Mouse (Mus musculus) CH12.LX (cell line): ENCODE measurements around the gene Stap2. TPM values are rescaled to one million over a fixed set of nuclear protein-coding genes. Genes with fewer than 3 reads are reported as not detected.
A peak's percentile ranks its signal among the peaks of the same experiment; 100 is the strongest.

ENCODE experiments used
- DNase-seq: peaks from one replicate; pipeline ENCODE4 v3.0.0-alpha.2; 2013; ENCODE audit errors: extremely low read depth
- H3K27ac ChIP-seq: 2 replicates; pipeline ENCODE4 v1.5.1; 2012; ENCODE audit warnings: low read depth, mild to moderate bottlenecking, control low read depth, moderate library complexity; ENCODE audit not compliant: insufficient read depth
- H3K27me3 ChIP-seq: replicated peaks from 2 replicates; pipeline ENCODE3; 2012; ENCODE audit warnings: inconsistent platforms
- H3K36me3 ChIP-seq, 2 experiments: replicated peaks in 1 of 2; 2 replicates each; pipeline versions ENCODE3 to v1.6.1; 2012; ENCODE audit warnings: inconsistent platforms in 1 of 2, low read length in 1 of 2, mild to moderate bottlenecking in 1 of 2, mixed read lengths in 1 of 2, moderate library complexity in 1 of 2; ENCODE audit not compliant: control insufficient read depth in 1 of 2, insufficient read depth in 1 of 2
- H3K4me1 ChIP-seq, 2 experiments: 2 replicates each; pipeline ENCODE4 v1.6.1; 2012; ENCODE audit warnings: inconsistent platforms in 1 of 2, moderate library complexity in 1 of 2; ENCODE audit not compliant: insufficient read depth in 2 of 2, control insufficient read depth in 1 of 2
- H3K4me2 ChIP-seq: 2 replicates; pipeline ENCODE4 v1.6.1; 2012; ENCODE audit warnings: low read depth, mild to moderate bottlenecking, control low read depth; ENCODE audit not compliant: poor library complexity, insufficient read depth, severe bottlenecking
- H3K4me3 ChIP-seq, 3 experiments: fragments of 150-350 bp in 1 of 3; sonication (generic) in 1 of 3; replicated peaks in 1 of 3; 2 replicates each; pipeline versions ENCODE3 to v1.5.1; 2011 to 2012; ENCODE audit warnings: low read depth in 2 of 3, low read length in 2 of 3, mild to moderate bottlenecking in 2 of 3, moderate library complexity in 2 of 3, control low read depth in 1 of 3, improper control_type of control experiment in 1 of 3, inconsistent platforms in 1 of 3, mixed read lengths in 1 of 3; ENCODE audit not compliant: poor library complexity in 1 of 3
- H3K79me2 ChIP-seq: replicated peaks from 2 replicates; pipeline ENCODE4 v1.6.1; 2012; ENCODE audit warnings: mild to moderate bottlenecking, moderate library complexity; ENCODE audit not compliant: control insufficient read depth, poor library complexity, insufficient read depth, severe bottlenecking; ENCODE audit errors: extremely low read depth
- H3K9ac ChIP-seq: 2 replicates; pipeline ENCODE4 v1.6.1; 2012; ENCODE audit warnings: low read depth, mild to moderate bottlenecking, control low read depth, moderate library complexity; ENCODE audit not compliant: insufficient read depth
- H3K9me3 ChIP-seq: replicated peaks from 2 replicates; pipeline ENCODE3; 2012; ENCODE audit warnings: low read length, inconsistent platforms, mixed read lengths
- BHLHE40 ChIP-seq: IDR thresholded peaks from 2 replicates; pipeline ENCODE4 v1.6.1; 2011; ENCODE audit warnings: mild to moderate bottlenecking, low read depth, low read length, improper control_type of control experiment
- CHD1 ChIP-seq: IDR thresholded peaks from 2 replicates; pipeline ENCODE4 v1.6.1; 2012; ENCODE audit warnings: low read depth, low read length, improper control_type of control experiment, inconsistent platforms
- CTCF ChIP-seq, 2 experiments: IDR thresholded peaks in 1 of 2; conservative IDR thresholded peaks in 1 of 2; 2 replicates each; pipeline ENCODE4 v1.5.1; 2011 to 2012; ENCODE audit warnings: low read depth in 2 of 2, low read length in 2 of 2, improper control_type of control experiment in 1 of 2, inconsistent platforms in 1 of 2, mild to moderate bottlenecking in 1 of 2, moderate library complexity in 1 of 2
- ELF1 ChIP-seq: IDR thresholded peaks from 2 replicates; pipeline ENCODE4 v1.6.1; 2014; ENCODE audit warnings: low read depth, mild to moderate bottlenecking, inconsistent platforms, low read length, improper control_type of control experiment
- EP300 ChIP-seq: IDR thresholded peaks from 2 replicates; pipeline ENCODE4 v1.6.1; 2011; ENCODE audit warnings: low read length, improper control_type of control experiment
- JUN ChIP-seq: IDR thresholded peaks from 2 replicates; pipeline ENCODE4 v1.6.1; 2011; ENCODE audit warnings: low read depth, mild to moderate bottlenecking, low read length, improper control_type of control experiment, moderate library complexity; ENCODE audit not compliant: insufficient read depth
- KAT2A ChIP-seq: IDR thresholded peaks from 2 replicates; pipeline ENCODE4 v1.6.1; 2012; ENCODE audit warnings: low read length, improper control_type of control experiment, inconsistent platforms; ENCODE audit not compliant: insufficient replicate concordance
- MAX ChIP-seq: IDR thresholded peaks from 2 replicates; pipeline ENCODE4 v1.6.1; 2011; ENCODE audit warnings: low read length, improper control_type of control experiment
- MEF2A ChIP-seq: IDR thresholded peaks from 2 replicates; pipeline ENCODE4 v1.6.1; 2014; ENCODE audit warnings: low read depth, mild to moderate bottlenecking, inconsistent platforms, low read length, improper control_type of control experiment, borderline replicate concordance
- NRF1 ChIP-seq: IDR thresholded peaks from 2 replicates; pipeline ENCODE4 v1.6.1; 2014; ENCODE audit warnings: low read depth, mild to moderate bottlenecking, inconsistent platforms, low read length, improper control_type of control experiment, moderate library complexity
- PAX5 ChIP-seq: IDR thresholded peaks from 2 replicates; pipeline ENCODE4 v1.6.1; 2012; ENCODE audit warnings: low read length, inconsistent platforms, mixed read lengths
- POLR2A ChIP-seq: IDR thresholded peaks from 2 replicates; pipeline ENCODE4 v1.6.1; 2011; ENCODE audit warnings: low read depth, mild to moderate bottlenecking, improper control_type of control experiment, low read length
- RAD21 ChIP-seq: IDR thresholded peaks from 2 replicates; pipeline ENCODE4 v1.6.1; 2011; ENCODE audit warnings: low read depth, mild to moderate bottlenecking, low read length, improper control_type of control experiment, moderate library complexity
- RCOR1 ChIP-seq: conservative IDR thresholded peaks from 2 replicates; pipeline ENCODE4 v1.6.1; 2012; ENCODE audit warnings: low read depth, mild to moderate bottlenecking, inconsistent platforms, low read length, improper control_type of control experiment
- SIN3A ChIP-seq: IDR thresholded peaks from 2 replicates; pipeline ENCODE4 v1.6.1; 2012; ENCODE audit warnings: low read length, improper control_type of control experiment, inconsistent platforms
- SMC3 ChIP-seq: IDR thresholded peaks from 2 replicates; pipeline ENCODE4 v1.6.1; 2011; ENCODE audit warnings: low read depth, low read length, improper control_type of control experiment
- TBP ChIP-seq: conservative IDR thresholded peaks from 2 replicates; pipeline ENCODE4 v1.6.1; 2011; ENCODE audit warnings: low read depth, low read length, improper control_type of control experiment
- TCF12 ChIP-seq: IDR thresholded peaks from 2 replicates; pipeline ENCODE4 v1.6.1; 2014; ENCODE audit warnings: low read depth, mild to moderate bottlenecking, inconsistent platforms, low read length, improper control_type of control experiment
- UBTF ChIP-seq: IDR thresholded peaks from 2 replicates; pipeline ENCODE4 v1.6.1; 2012; ENCODE audit warnings: low read depth, mild to moderate bottlenecking, inconsistent platforms, low read length, improper control_type of control experiment, moderate library complexity
- ZKSCAN1 ChIP-seq: IDR thresholded peaks from 2 replicates; pipeline ENCODE4 v1.6.1; 2012; ENCODE audit warnings: low read depth, inconsistent platforms, low read length, improper control_type of control experiment, borderline replicate concordance
- ZMIZ1 ChIP-seq: IDR thresholded peaks from 2 replicates; pipeline ENCODE4 v1.6.1; 2012; ENCODE audit warnings: low read depth, mild to moderate bottlenecking, inconsistent platforms, low read length, improper control_type of control experiment
- ZNF384 ChIP-seq: IDR thresholded peaks from 2 replicates; pipeline ENCODE4 v1.6.1; 2012; ENCODE audit warnings: low read depth, low read length, improper control_type of control experiment, inconsistent platforms
- dilution Hi-C: fragments of 300-500 bp; cut with MboI; formaldehyde crosslinking; loops from 2 replicates; pipeline ENCODE4 v1.14.3; 2020; ENCODE audit warnings: low sequenced_read_pairs; ENCODE audit not compliant: extremely low pct_unique_long_range_greater_than_20kb, extremely low pct_ligation_motif_present
- in situ Hi-C: fragments of 300-500 bp; cut with MboI; formaldehyde crosslinking; loops from 3 replicates; pipeline ENCODE4 v1.14.3; 2019; ENCODE audit warnings: low sequenced_read_pairs, low pct_ligation_motif_present, low pct_unique_long_range_greater_than_20kb, mixed read lengths
- polyA plus RNA-seq: library from polyadenylated mRNA; unstranded; fragments of >175 nt; gene quantifications from 2 replicates; pipeline ENCODE4 v1.2.1, GENCODE M21; 2012; ENCODE audit warnings: low read depth; ENCODE audit not compliant: insufficient read length
- total RNA-seq, 2 experiments: library from RNA; depleted of rRNA; stranded (reverse); fragments of 300-350 nt in 1 of 2; fragments of >200 nt in 1 of 2; gene quantifications; 2 replicates each; pipeline ENCODE4 v1.2.3; 2012 to 2014

Gene Stap2
- total and polyA plus RNA-seq, 3 experiments: 0.51 to 3.2 (median 0.52) TPM

DNA sequence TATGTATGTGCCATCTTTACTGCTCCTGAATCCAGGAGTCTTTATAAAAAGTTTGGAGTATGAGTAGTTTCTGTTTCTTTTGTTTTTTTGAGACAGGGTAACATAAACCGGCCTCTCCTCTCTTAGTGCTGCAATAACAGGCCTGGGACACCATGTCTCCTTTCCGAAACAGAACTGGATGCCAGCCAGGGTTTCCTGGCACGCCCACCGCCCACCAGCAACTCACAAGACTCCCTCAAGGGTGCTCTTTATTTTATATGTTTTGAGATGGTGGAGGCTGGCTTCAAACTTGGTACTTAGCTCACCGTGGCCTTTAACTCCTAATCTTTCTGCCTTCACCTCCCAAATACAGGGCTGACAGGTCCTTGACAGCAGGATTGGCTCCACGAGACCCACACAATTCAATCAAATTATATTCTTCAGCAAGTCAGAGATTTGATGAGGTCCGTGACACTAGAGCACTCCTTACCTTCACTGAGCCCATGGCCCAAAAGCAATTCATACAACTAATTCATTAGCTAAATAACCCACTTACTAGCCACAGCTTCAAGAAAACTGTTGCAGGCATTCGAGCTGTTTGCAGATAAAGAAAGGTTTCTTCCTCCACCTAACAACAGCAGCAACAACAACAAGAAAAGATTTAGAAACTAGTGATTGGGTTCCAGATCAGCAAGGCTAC is 33.3 kb upstream of the Stap2 start:
- peaks cover 5 to 48% of the 10 kb centered on the region in 2 experiments; a peak in 3 of 4 replicates for H3K4me1 ChIP-seq
- H3K9ac ChIP-seq: no peak overlapping the region
- dilution Hi-C loops: no loop called here
- TF ChIP-seq NRF1: no peak
- no peak for TF ChIP-seq POLR2A
- TF ChIP-seq PAX5: no peak
- TF ChIP-seq BHLHE40: no peak
- no peak for TF ChIP-seq CHD1
- no peak for TF ChIP-seq ZMIZ1
- no peak for TF ChIP-seq SIN3A
- no peak for TF ChIP-seq SMC3
- TF ChIP-seq TBP: no peak
- TF ChIP-seq, all 38 proteins: peak for 0
- no peak for DNase-seq
- Histone ChIP-seq H3K36me3 (peaks cover 6 to 22% of the 10 kb centered on the region in 2 experiments), H3K9me3 (no peaks in the 10 kb centered on the region), H3K27me3 (no peaks in the 10 kb centered on the region), H3K4me3 (no peak overlapping the region), H3K79me2 (peaks cover 60% of the 10 kb centered on the region), H3K4me2 (no peak overlapping the region), H3K27ac (no peak overlapping the region)
- in situ Hi-C loops: no loop called here

GRCm38 (mm10) chr17:56036901-56037287 is 31.5 kb upstream of the Stap2 start:
- Histone ChIP-seq H3K4me2 (peak overlapping the region; percentile 49), H3K9me3 (no peaks in the 10 kb centered on the region), H3K36me3 (peaks cover 4 to 23% of the 10 kb centered on the region in 2 experiments), H3K4me3 (peak overlapping the region; percentile 20 to 63 (median 52)), H3K79me2 (peaks cover 58% of the 10 kb centered on the region), H3K27ac (no peak overlapping the region), H3K9ac (peak overlapping the region; percentile 50), H3K4me1 (peaks cover 16 to 47% of the 10 kb centered on the region in 2 experiments), H3K27me3 (no peaks in the 10 kb centered on the region)
- dilution Hi-C loops (no loop called here), in situ Hi-C loops (no loop called here)
- DNase-seq: no peak
- TF ChIP-seq CHD1 (no peak), CTCF (conservative IDR thresholded peaks at IDR 0.05 in 1 of 2, IDR thresholded peaks at IDR 0.05 in 1 of 2; ENCODE audit: low read depth in 2 of 2, low read length in 2 of 2) (peak in 1 of 2 experiments; percentile 8; a peak in 1 of 4 replicates), TBP (0 out of 2 replicates have a peak, but pooled peaks have one; percentile 12)

DNA sequence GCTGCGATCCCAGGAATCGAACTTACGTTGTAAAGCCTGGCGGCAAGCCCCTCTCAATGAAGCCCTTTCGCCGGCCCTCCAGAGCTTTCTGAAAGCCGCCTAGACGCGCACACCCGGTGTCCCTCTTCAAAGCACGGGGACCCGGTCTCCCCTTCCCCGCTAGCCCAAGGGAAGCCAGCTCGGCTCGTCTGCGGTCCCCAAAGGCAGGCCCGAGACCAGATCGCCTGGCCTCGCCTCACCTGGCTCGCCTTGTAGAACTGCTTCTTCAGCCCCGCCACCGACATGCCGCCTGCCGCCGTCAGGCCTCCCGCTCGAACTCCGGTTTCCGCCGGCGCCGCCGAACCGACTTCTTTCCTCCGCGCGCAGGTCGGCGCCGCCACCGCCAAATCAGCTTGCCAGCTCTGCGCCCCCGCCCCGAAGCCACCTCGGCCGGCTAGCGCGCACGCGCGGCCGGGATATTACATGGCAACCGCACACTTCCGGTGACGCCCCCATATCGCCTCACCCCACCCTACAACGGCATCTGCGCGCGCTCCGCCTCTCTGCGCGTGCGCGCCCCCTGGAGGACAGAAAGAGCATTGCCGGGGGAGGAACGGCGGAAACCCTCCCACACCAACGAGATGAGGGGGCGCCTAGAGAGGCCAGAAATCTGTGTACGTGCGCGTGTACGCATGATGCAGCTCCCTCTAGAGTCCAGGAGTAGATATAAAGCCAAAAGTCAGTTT is 31.0 kb upstream of the Stap2 start, which contains the start of gene Sh3gl1:
Gene Sh3gl1 (minus strand): TSS at position 460 of the 725 bp plus-strand sequence.
- Histone ChIP-seq H3K27ac (peak within 1 kb of the TSS; percentile 66), H3K79me2 (peaks cover 58% of the 10 kb centered on the region), H3K27me3 (no peaks in the 10 kb centered on the region), H3K4me2 (peak within 1 kb of the TSS; percentile 88), H3K4me1 (peaks cover 17 to 46% of the 10 kb centered on the region in 2 experiments), H3K36me3 (peaks cover 4 to 26% of the 10 kb centered on the region in 2 experiments), H3K4me3 (peak within 1 kb of the TSS; percentile 74 to 98 (median 94)), H3K9me3 (no peaks in the 10 kb centered on the region), H3K9ac (peak within 1 kb of the TSS; percentile 78)
- DNase-seq: peak; percentile 96
- dilution Hi-C loops (no loop called here), in situ Hi-C loops (no loop called here)
- TF ChIP-seq RAD21 (peak; percentile 29), EP300 (no peak), ELF1 (peak; percentile 95), ZNF384 (no peak), RCOR1 (peak; percentile 41; the same call in 1 of the 2 replicates), ZMIZ1 (peak; percentile 89; the same call in 1 of the 2 replicates), KAT2A (0 out of 2 replicates have a peak, but pooled peaks have one; percentile 72), JUN (no peak), MAX (peak; percentile 85), TCF12 (peak; percentile 83; the same call in 1 of the 2 replicates), NRF1 (peak; percentile 93), CTCF (conservative IDR thresholded peaks at IDR 0.05 in 1 of 2, IDR thresholded peaks at IDR 0.05 in 1 of 2; ENCODE audit: low read depth in 2 of 2, low read length in 2 of 2) (peak; percentile 79 to 99; a peak in 3 of 4 replicates), MEF2A (peak; percentile 84; the same call in 1 of the 2 replicates), ZKSCAN1 (no peak), UBTF (0 out of 2 replicates have a peak, but pooled peaks have one; percentile 46)
